9 mouse cellular contexts compared by ENCODE assay signal in the genomic region with DNA sequence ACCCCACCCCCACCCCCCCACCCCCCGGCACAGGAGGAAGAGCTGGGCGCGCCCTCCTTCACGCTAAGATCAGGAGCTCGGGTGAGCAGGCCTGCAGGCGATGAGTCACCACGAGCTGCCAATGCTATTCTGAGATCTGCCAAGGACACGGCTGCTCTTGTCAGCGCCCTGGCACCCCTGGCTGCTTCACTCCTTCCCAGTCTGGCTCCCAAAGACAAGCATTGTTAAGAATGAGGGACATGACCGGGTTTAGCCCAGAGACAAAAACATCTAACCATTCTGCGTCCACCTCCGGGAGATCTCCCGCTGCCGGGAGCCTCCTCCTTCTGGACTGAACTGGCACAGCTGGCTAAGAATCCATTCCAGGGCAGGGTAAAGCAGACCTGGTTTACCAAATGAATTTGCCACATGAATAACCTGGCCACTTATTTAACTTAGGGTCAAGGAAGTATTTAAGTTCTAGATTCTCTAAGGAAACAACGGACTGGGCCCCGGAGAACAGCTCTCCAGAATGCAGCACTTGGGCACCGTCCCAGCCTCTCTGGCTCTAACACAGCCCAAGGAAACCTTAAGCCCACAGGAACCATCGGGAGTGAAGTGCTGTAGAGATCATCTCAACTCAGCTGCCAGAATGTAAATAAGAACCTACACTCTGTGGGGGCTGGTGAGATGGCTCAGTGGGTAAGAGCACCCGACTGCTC. TPM values are rescaled to one million over a fixed set of nuclear protein-coding genes. Genes with fewer than 3 reads are reported as not detected.
DNase-seq lines count a peak whose midpoint lies in the region; ATAC-seq lines count a peak whose summit lies in the region.
"Had no signal": no experiment of that assay in that cellular context is flagged by ENCODE, and none has a peak within 500 bp of the region (broad histone marks: within the 10 kb centered on the region; RNA-seq: fewer than 3 reads in every experiment).

No protein-coding gene starts in this region.

- no peaks in the 10 kb centered on the region for H3K36me3 ChIP-seq in forebrain, embryonic 15.5 days
- H3K36me3 ChIP-seq in heart, embryonic 15.5 days, result no peaks in the 10 kb centered on the region

- H3K4me2 ChIP-seq in forebrain, embryonic 15.5 days (replicated peaks), result no peak overlapping the region
- H3K4me2 ChIP-seq in heart, embryonic 15.5 days, result peak overlapping the region; percentile 51

- peak overlapping the region; percentile 65 for H3K27ac ChIP-seq in forebrain, embryonic 15.5 days (replicated peaks)
- H3K27ac ChIP-seq in heart, embryonic 15.5 days, result peak overlapping the region; percentile 92

- 44% methylated on average over 14 of the region's 19 CpGs for WGBS in forebrain, embryonic 15.5 days
- WGBS in heart, embryonic 15.5 days, result 34% methylated on average over 15 of the region's 19 CpGs

- H3K4me1 ChIP-seq in forebrain, embryonic 15.5 days, result peaks cover 8% of the 10 kb centered on the region
- H3K4me1 ChIP-seq in heart, embryonic 15.5 days (replicated peaks), result peaks cover 24% of the 10 kb centered on the region

- peak; percentile 27 for DNase-seq in CD4-positive, CD25-positive, alpha-beta regulatory T cell, adult 2 months (ENCODE audit: low read depth, low spot score)
- peak; percentile 92 for DNase-seq in adrenal gland, adult 2 months
- DNase-seq in layer of hippocampus, postnatal 25 days (ENCODE audit: extremely low spot score in 1 of 2, low spot score in 1 of 2), result peak; percentile 29 to 39
- DNase-seq in urinary bladder, postnatal 25 days (ENCODE audit: low spot score), result peak; percentile 29

- H3K27me3 ChIP-seq in forebrain, embryonic 15.5 days, result no peaks in the 10 kb centered on the region
- H3K27me3 ChIP-seq in heart, embryonic 15.5 days, result no peaks in the 10 kb centered on the region

- no peak overlapping the region for H3K4me3 ChIP-seq in forebrain, embryonic 15.5 days
- H3K4me3 ChIP-seq in heart, embryonic 15.5 days, result no peak overlapping the region
- H3K4me3 ChIP-seq: erythroblast, embryonic 14.5 days had no signal

- ATAC-seq in CD4-positive, CD25-positive, alpha-beta regulatory T cell, adult 4 months, result no peak
- peak; percentile 74 for ATAC-seq in forebrain, embryonic 15.5 days (replicated peaks)
- ATAC-seq in heart, embryonic 15.5 days (replicated peaks; ENCODE audit: insufficient number of reproducible peaks, insufficient read depth, low FRiP score, low read depth), result peak; percentile 86
- ATAC-seq in megakaryocyte-erythroid progenitor cell, adult 5-6 weeks (replicated peaks; ENCODE audit: low FRiP score, low TSS enrichment, poor library complexity, severe bottlenecking), result peak; percentile 56

- H3K9me3 ChIP-seq in forebrain, embryonic 15.5 days, result no peaks in the 10 kb centered on the region
- H3K9me3 ChIP-seq in heart, embryonic 15.5 days (replicated peaks), result no peaks in the 10 kb centered on the region

- no peak overlapping the region for H3K9ac ChIP-seq in forebrain, embryonic 15.5 days (replicated peaks)
- peak overlapping the region; percentile 33; the same call in 1 of the 2 replicates for H3K9ac ChIP-seq in heart, embryonic 15.5 days

RNA-seq across cellular contexts. Expression of a gene that starts 58.3 kb away (rescaled TPM):
- polyA plus RNA-seq in CD4-positive, CD25-positive, alpha-beta regulatory T cell, adult 4 months (2017; shearing (Covaris generic)), result 10 to 100 TPM; 37.0 to 55.1 TPM
- 10 to 100 TPM; 33.7 to 40.5 TPM for total RNA-seq in adrenal gland, adult 2 months (2021)
- polyA plus RNA-seq in adrenal gland, adult 2 months (2012; rRNA removed), result 7.9 and 8.4 TPM in 2 replicates
- polyA plus RNA-seq in forebrain, embryonic 15.5 days (2015; fragmentation: Nextera tagmentation; extraction: Ambion mirVana), result 60.4 and 69.5 TPM in 2 replicates
- 27.5 and 32.5 TPM in 2 replicates for polyA plus RNA-seq in heart, embryonic 15.5 days (2015; fragmentation: Nextera tagmentation; extraction: Ambion mirVana)
- 10 to 100 TPM; 74.1 to 76.8 TPM for total RNA-seq in layer of hippocampus, postnatal 25 days (2021)
- total RNA-seq in megakaryocyte-erythroid progenitor cell, adult 5-6 weeks (2014; fragmentation: Nextera tagmentation), result 6.6 and 14.7 TPM in 2 replicates
- 1.7 and 1.9 TPM in 2 replicates for total RNA-seq in megakaryocyte-erythroid progenitor cell, adult 5-6 weeks (2017)

Comparison
In these comparisons a context has a peak if more than half of its experiments do, and no peak if none do; other contexts are left out.
1. DNase-seq: peak in every context shown above with its lines; median percentile 92 in adrenal gland, adult 2 months; 34 in layer of hippocampus, postnatal 25 days; 29 in urinary bladder, postnatal 25 days; 27 in CD4-positive, CD25-positive, alpha-beta regulatory T cell, adult 2 months.